ENCODE assay signal across 15 mouse cellular contexts in the genomic region with DNA sequence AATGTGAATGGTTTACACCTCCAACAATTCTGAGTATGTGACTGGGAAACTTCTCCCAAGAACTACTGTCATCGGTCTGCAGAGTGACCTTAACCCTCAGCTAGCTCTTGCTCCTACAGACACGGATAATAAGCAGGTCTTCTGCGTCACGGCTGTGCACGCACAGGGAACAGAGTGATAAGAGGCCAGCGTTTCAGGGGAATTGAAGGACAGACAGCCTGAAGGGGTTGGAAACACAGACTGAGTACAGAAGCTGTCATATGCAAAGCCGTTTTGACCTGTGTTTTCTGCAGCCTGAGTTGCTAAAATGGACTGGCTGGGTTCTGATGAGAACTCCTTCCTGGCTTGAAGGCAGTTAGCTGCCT.
DNase-seq lines count a peak whose midpoint lies in the region; ATAC-seq lines count a peak whose summit lies in the region.
"Had no signal": no experiment of that assay in that cellular context is flagged by ENCODE, and none has a peak within 500 bp of the region (broad histone marks: within the 10 kb centered on the region; RNA-seq: fewer than 3 reads in every experiment).

No protein-coding gene starts in this region.

- DNase-seq in heart, postnatal 36 days, result no peak
- DNase-seq in lung, postnatal 10 days, result no peak
- peak; percentile 26 for DNase-seq in adrenal gland, postnatal 14 days
- DNase-seq in layer of hippocampus, adult 18-20 months (ENCODE audit: low spot score in 2 of 2), result no peak
- DNase-seq: gastrocnemius, postnatal 10 days; thymus, adult 2 months had no signal

- no peak overlapping the region for H3K9ac ChIP-seq in heart, embryonic 11.5 days (ENCODE audit: low read depth, low read length)
- no peak overlapping the region for H3K9ac ChIP-seq in lung, embryonic 16.5 days (ENCODE audit: low read length)
- H3K9ac ChIP-seq: midbrain, embryonic 13.5 days had no signal

- ATAC-seq in heart, embryonic 11.5 days (replicated peaks; ENCODE audit: insufficient number of reproducible peaks, low FRiP score, low TSS enrichment), result no peak
- ATAC-seq in lung, embryonic 16.5 days (ENCODE audit: low read depth), result peak; percentile 23
- peak; percentile 24 for ATAC-seq in megakaryocyte progenitor cell, adult 5-6 weeks (replicated peaks; ENCODE audit: poor library complexity)
- no peak for ATAC-seq in granulocyte monocyte progenitor cell, adult 5-6 weeks (replicated peaks; ENCODE audit: poor library complexity, severe bottlenecking)
- ATAC-seq: forebrain, embryonic 16.5 days; midbrain, embryonic 13.5 days had no signal

- H3K27me3 ChIP-seq in heart, embryonic 11.5 days (ENCODE audit: control insufficient read depth, insufficient read depth, low read length), result no peaks in the 10 kb centered on the region
- no peaks in the 10 kb centered on the region for H3K27me3 ChIP-seq in lung, embryonic 16.5 days (ENCODE audit: control insufficient read depth, insufficient read depth, low read depth, low read length)
- H3K27me3 ChIP-seq: midbrain, embryonic 13.5 days had no signal

- H3K4me3 ChIP-seq in heart, embryonic 11.5 days (ENCODE audit: low read depth, low read length), result no peak overlapping the region
- H3K4me3 ChIP-seq in lung, embryonic 16.5 days (ENCODE audit: low read length), result no peak overlapping the region
- H3K4me3 ChIP-seq: embryonic facial prominence, embryonic 10.5 days; erythroblast, embryonic 14.5 days; hindbrain, embryonic 10.5 days; midbrain, embryonic 13.5 days had no signal

- 0 out of 2 replicates have a peak overlapping the region, but pooled peaks have one; percentile 3 for H3K4me2 ChIP-seq in heart, embryonic 11.5 days
- no peak overlapping the region for H3K4me2 ChIP-seq in lung, embryonic 16.5 days (ENCODE audit: low read depth, low read length)
- H3K4me2 ChIP-seq: midbrain, embryonic 13.5 days had no signal

- H3K4me1 ChIP-seq in heart, embryonic 11.5 days (ENCODE audit: control insufficient read depth, insufficient read depth, low read length), result peaks cover 17% of the 10 kb centered on the region
- peaks cover 19% of the 10 kb centered on the region for H3K4me1 ChIP-seq in lung, embryonic 16.5 days (replicated peaks; ENCODE audit: control insufficient read depth, insufficient read depth, low read length)
- H3K4me1 ChIP-seq: midbrain, embryonic 13.5 days had no signal

- H3K9me3 ChIP-seq in heart, embryonic 11.5 days (replicated peaks; ENCODE audit: control insufficient read depth, low read length), result no peaks in the 10 kb centered on the region; the same call in 1 of the 2 replicates
- peaks cover 4% of the 10 kb centered on the region; the same call in 1 of the 2 replicates for H3K9me3 ChIP-seq in lung, embryonic 16.5 days (ENCODE audit: control insufficient read depth, low read length)
- H3K9me3 ChIP-seq: hindbrain, embryonic 10.5 days had no signal

- H3K36me3 ChIP-seq in heart, embryonic 11.5 days (ENCODE audit: control insufficient read depth, insufficient read depth, low read length), result no peaks in the 10 kb centered on the region
- H3K36me3 ChIP-seq in lung, embryonic 16.5 days (ENCODE audit: control insufficient read depth, insufficient read depth, low read length), result no peaks in the 10 kb centered on the region
- H3K36me3 ChIP-seq: embryonic facial prominence, embryonic 10.5 days; hindbrain, embryonic 10.5 days; midbrain, embryonic 13.5 days had no signal

- intact Hi-C loops in heart, postnatal 36 days (cut with DNase I), result no loop called here

- 24% methylated on average over 7 of the region's 7 CpGs for WGBS in heart, embryonic 11.5 days (ENCODE audit: insufficient replicate concordance)
- WGBS in lung, embryonic 16.5 days, result 47% methylated on average over 7 of the region's 7 CpGs

- peak overlapping the region; percentile 62 for H3K27ac ChIP-seq in heart, embryonic 11.5 days (ENCODE audit: low read depth, low read length)
- H3K27ac ChIP-seq in lung, embryonic 16.5 days (ENCODE audit: low read length), result peak overlapping the region; percentile 70
- H3K27ac ChIP-seq: embryonic facial prominence, embryonic 10.5 days; hindbrain, embryonic 10.5 days; midbrain, embryonic 13.5 days had no signal

Comparison
In these comparisons a context has a peak if more than half of its experiments do, and no peak if none do; other contexts are left out.
1. ATAC-seq: peak in lung, embryonic 16.5 days (single experiment) and megakaryocyte progenitor cell, adult 5-6 weeks (single experiment); none in heart, embryonic 11.5 days (single experiment) and granulocyte monocyte progenitor cell, adult 5-6 weeks (single experiment).